Mouse (Mus musculus) liver (tissue): ENCODE measurements around the gene Coq8a.

Experiments used
- DNase-seq: peaks from one replicate; pipeline ENCODE4 v3.0.0-alpha.2; 2020; ENCODE audit warnings: mixed read lengths

The Coq8a gene

GRCm38 (mm10) chr1:180196508-180196907, 2.9 kb downstream of the Coq8a start:
- no peak for DNase-seq

GRCm38 (mm10) chr1:180195703-180196381, 3.6 kb downstream of the Coq8a start:
- DNase-seq: peak; percentile 97

- DNase-seq: peak; percentile 47
Observed at GRCm38 (mm10) chr1:180194781-180195471, 4.5 kb downstream of the Coq8a start.

- DNase-seq: no peak
Observed at GRCm38 (mm10) chr1:180194048-180194447, 5.4 kb downstream of the Coq8a start.

- no peak for DNase-seq
Observed at GRCm38 (mm10) chr1:180193391-180193935, 5.9 kb downstream of the Coq8a start.

GRCm38 (mm10) chr1:180192866-180193265, 6.5 kb downstream of the Coq8a start:
- DNase-seq: no peak

- no peak for DNase-seq
Observed at GRCm38 (mm10) chr1:180191651-180192220, 7.7 kb downstream of the Coq8a start.

- no peak for DNase-seq
Observed at GRCm38 (mm10) chr1:180191112-180191511, 8.3 kb downstream of the Coq8a start.

- DNase-seq: no peak
Observed at GRCm38 (mm10) chr1:180188951-180189350, 10.5 kb downstream of the Coq8a start.

GRCm38 (mm10) chr1:180186371-180186770, 13.0 kb downstream of the Coq8a start:
- DNase-seq: no peak

GRCm38 (mm10) chr1:180185877-180186276, 13.5 kb downstream of the Coq8a start:
- no peak for DNase-seq

GRCm38 (mm10) chr1:180184768-180185167, 14.6 kb downstream of the Coq8a start:
- DNase-seq: peak; percentile 60

GRCm38 (mm10) chr1:180183525-180184159, 15.8 kb downstream of the Coq8a start:
- DNase-seq: no peak

- DNase-seq: no peak
Observed at GRCm38 (mm10) chr1:180182731-180183130, 16.7 kb downstream of the Coq8a start.

- DNase-seq: no peak
Observed at GRCm38 (mm10) chr1:180181966-180182319, 17.5 kb downstream of the Coq8a start.

- no peak for DNase-seq
Observed at GRCm38 (mm10) chr1:180181304-180181965, 18.0 kb downstream of the Coq8a start.

- DNase-seq: no peak
Observed at GRCm38 (mm10) chr1:180179840-180180239, 19.6 kb downstream of the Coq8a start.

GRCm38 (mm10) chr1:180179100-180179499, 20.3 kb downstream of the Coq8a start:
- no peak for DNase-seq

- DNase-seq: no peak
Observed at GRCm38 (mm10) chr1:180178340-180178739, 21.1 kb downstream of the Coq8a start.

- DNase-seq: no peak
Observed at GRCm38 (mm10) chr1:180176784-180177183, 22.6 kb downstream of the Coq8a start.

GRCm38 (mm10) chr1:180175635-180176034, 23.8 kb downstream of the Coq8a start:
- no peak for DNase-seq

GRCm38 (mm10) chr1:180175167-180175566, 24.2 kb downstream of the Coq8a start:
- DNase-seq: no peak

- no peak for DNase-seq
Observed at GRCm38 (mm10) chr1:180174718-180175117, 24.7 kb downstream of the Coq8a start.
